Mouse (Mus musculus): ENCODE measurements around the gene Lrig1.

Lrig1 gene

DNA sequence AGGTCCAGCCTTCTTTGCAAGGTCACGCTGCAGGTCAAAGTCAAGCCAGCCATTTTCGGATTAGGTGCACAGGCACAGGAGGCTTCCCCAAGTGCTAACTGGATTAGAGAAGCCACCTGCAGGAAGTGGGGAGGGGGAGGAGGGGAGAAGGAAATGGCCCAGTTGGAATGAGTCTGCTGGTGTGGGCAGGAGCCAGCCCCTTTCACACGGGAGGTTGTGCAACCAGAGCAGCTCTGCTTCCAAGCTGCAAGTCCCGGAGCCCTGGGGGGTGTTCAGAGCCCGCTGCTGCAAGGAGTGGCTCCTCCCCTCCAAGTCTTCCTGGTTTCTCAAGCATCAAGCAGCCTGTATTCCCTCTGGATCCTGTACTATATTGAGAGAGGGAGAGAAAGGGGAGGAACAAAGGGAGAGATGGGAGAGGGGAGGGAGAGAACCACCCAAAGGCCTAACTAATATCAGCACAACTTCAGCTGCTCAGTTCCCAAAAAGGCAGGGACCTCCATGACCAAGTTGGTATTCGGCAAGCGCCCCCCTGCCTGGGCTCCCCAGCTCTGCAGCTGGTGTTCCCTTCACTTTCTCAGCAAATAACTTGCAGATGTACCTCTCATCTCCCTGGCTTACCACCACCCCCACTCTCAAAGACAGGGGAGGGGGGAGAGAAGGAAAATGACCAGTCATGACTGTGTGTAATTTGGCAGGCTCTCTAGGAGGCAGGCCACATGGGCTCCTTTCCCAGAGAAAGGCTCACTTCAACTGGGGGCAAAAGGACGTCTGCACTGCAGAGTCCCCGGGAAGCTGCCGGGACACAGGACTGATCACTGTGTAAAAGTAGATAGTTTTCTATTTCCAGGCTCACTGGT is 52.2 kb downstream of the Lrig1 start:
- peak; percentile 78 for DNase-seq (ENCODE audit: low read depth, low spot score)

DNA sequence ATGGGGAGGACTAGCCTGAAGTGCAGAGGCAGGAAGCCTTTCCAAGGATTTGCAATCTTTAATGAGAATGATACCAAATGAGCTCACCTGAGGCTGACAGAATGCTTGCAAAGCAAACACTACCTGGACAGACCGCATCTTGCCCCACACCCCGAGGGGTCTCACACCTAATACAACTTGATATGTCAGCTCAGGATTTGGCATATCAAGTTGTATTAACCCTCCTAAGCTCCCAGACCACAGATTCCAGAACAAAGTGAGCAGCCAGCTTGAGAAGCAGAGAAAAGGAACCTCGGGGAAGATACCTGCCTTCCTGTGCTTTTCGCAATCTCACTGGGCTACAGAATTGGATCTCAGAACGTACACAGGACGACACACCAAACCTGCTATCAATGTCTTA is 53.1 kb downstream of the Lrig1 start:
- no peak for DNase-seq (ENCODE audit: low read depth, low spot score)

DNA sequence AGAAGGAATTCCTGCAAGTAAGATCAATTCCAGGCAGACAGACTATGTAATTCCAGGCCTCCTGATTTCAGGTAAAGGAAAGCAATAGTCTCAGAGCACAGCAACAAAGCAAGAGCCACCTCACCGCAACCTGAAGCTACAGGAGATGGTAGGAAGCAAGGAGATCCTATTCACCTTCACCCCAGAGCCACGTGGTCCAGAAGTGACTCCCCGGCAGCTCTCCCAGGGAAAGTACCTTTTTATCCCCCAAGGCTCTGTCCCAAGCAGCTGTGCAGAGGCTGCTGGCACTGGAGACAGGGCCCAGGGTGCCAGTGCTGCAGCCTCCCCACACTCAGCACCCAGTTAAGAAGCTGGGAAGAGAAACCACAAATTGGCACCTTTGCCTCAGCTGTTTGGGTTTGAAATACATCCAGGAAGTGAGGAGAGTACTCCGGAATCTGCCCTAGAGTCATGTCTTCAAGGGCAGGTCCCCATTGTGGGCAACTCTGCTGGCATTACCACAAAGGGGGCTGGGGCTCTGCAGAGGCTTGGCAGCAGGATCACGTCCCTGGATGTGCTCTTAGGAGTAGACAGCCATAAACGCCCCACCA is 53.6 kb downstream of the Lrig1 start:
- no peak for DNase-seq (ENCODE audit: low read depth, low spot score)

DNA sequence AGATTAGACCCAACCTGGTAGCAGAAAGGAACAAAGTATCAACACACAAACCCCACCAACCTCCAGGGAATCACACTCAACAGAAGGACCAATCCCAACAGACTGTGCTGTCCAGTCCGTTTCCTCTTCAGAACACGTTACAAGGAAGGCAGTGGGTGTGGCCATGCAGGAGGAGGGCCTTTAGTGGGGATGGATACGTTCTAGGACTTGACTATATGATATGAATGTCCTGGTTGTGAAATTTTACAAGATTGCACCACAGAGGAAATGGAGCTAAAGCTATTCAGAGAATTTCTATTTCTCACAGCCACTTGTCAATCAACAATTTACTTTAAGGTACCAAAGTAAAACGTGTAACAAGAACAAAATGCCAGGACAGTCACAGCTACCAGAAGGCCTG is 54.2 kb downstream of the Lrig1 start:
- DNase-seq (ENCODE audit: low read depth, low spot score) = no peak

DNA sequence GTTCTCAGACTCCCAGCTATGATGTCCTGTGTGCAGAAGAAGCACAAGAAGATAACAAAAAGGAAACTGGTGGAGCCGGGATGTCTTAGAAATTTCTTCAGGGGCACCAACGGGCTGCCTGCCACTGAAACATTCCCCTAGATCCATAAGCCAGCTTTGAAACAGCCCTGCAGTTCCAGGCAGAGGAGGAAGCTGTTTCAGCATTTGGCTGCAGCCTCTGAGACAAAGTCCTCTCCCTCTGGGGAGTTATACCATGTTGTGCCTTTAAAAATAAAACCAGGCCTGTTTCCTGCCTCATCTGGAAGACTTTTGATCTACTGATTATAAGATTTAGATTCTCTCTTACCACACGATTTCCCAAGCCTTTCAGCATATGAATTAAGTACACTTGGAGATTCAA is 55.3 kb downstream of the Lrig1 start:
- no peak for DNase-seq (ENCODE audit: low read depth, low spot score)

DNA sequence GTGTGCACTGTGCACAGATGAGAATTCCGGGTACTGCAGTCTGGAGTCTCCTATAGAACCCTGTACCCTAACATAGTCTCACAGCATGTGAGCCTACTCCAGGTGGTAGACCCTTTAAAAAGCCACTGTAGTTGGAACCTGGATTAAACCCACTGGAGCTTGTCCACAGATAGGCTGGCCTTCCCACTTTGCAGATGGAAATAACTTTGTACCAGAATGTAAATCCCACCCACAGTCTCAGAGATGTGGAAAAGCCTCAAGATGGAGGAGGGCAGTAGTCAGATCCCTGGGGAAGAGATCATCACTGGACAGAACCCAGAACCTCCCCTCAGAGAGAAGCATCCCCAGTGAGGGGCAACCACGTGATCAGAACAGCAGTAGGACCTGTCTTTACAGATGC is 56.0 kb downstream of the Lrig1 start:
- peak; percentile 57 for DNase-seq (ENCODE audit: low read depth, low spot score)

DNA sequence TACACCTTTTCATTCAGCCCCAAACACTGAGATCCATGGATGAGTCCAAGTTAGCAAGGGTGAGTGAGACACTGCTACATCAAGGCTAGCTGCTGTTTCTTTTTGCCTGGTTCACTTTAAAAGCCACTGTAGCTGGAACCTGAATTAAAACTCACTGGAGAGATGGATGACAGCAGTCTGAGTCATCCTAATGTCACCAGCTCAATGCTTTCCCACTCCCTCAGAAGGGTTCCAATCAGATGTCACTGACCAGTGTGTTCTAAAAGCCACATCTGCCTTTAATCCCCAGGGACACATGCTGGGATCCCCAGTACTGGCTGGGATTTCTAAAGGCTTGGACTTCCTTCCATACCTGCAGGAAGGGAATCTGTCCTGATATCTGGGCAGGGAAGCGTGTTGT is 57.9 kb downstream of the Lrig1 start:
- no peak for DNase-seq (ENCODE audit: low read depth, low spot score)

DNA sequence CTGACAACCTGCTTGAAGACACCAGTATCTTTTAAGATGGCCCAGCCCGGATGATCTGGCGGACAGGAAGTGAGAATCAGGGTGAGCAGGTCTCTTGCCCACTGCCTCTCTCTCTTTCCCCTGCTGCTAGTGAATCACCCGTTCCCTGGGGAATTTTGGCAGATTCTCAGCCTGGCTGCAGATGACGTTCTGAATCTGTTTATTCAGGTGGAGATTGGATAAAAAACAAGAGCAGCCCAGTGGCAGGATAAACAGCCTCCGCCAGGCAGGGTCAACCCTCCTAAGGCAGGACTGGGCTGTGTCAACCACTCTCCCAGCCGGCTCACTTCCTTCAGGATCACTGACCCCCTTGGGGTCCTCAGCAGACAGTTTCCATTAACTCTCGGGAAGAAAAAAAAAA is 59.7 kb downstream of the Lrig1 start:
- peak; percentile 87 for DNase-seq (ENCODE audit: low read depth, low spot score)

DNA sequence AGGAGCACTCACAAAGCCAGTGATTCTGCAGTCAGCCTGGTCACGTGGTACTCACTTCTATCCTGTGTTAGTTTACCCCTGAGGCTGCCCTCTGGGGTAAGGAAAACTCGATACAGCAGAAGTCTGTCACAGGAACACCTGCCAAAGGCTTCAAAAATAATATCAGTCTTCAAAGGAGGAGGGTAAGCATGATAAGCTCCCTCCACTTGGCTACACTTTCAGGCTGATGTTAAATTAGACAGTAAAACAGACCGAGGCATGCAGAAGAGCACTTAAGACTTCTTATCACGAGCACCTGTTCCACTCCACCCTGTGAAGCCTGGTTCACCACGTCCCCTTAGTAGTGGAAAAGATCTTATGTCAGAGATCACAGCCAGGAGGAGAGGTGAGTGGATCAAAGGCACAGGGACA is 62.9 kb downstream of the Lrig1 start:
- DNase-seq (ENCODE audit: low read depth, low spot score) = no peak

DNA sequence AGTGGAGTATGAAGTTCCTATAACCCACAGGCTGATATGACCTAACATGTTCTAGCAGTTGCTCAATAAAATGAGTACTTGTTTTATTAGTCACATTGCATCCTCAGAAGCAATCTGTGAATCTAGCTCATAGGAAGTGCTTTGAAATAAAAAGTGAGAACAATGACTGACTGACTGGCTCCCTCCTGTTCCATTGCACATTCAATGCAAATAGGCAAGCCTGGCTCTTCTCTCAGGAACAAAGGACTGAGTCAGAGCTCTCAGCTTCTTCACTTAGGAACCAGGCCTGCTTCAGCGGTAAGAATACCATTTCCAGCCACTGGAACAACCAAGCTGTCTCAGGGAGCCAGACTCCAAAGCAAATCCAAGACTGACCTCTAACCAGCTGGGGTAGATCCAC is 64.6 kb downstream of the Lrig1 start:
- peak; percentile 67 for DNase-seq (ENCODE audit: low read depth, low spot score)

DNA sequence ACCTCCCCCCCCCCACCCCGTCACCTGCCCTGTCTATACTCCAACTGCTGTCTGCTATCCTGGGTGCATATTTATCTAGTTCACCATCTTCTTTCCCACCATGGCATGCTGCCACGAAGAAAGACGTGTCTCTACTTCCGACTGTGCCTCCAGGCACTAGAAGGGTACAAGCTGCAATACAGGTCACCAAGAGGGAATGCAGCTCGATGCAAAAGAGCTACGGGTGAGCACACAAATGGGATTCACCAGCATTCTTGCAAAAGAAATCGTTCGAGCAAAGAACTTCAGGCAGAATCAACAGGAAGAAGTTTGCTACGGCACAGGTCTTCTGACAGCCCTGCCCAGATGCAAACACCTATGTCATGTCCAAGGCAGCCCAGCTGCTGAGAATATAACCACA is 65.2 kb downstream of the Lrig1 start:
- DNase-seq (ENCODE audit: low read depth, low spot score) = no peak

DNA sequence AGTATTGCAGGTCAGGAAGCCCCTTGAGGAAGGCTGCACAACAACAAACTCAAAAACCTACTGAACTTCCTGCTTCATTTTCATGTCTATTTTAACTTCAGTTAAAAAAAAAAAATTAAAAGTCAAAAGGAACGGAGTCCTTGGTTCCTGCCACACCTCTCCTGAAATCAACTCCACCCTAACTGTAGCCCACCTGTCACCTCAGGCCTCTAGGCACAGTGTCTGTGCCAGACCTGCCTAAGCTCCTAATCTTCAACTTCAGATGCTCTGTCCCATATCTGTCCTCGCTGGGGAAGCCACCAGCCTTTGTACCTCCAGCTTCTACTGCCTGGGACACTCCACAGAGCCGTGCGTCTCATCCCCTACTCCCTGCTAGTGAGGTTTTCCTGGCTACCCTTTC is 65.7 kb downstream of the Lrig1 start:
- DNase-seq (ENCODE audit: low read depth, low spot score) = no peak

DNA sequence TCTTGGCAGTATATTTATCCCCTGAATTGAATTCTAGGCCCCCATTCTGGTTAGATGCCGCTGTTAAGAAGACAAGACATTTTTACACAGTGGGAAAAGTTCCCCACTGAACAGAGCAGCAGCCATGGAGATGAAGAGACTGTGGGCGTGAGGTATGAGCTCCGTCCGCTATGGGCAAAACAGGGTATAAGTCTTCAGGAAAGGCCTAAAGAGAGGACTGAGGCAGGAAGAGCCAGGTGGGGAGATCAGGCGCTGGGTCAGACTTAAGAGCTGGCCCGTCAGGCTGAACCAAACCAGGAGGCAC is 68.2 kb downstream of the Lrig1 start:
- DNase-seq (ENCODE audit: low read depth, low spot score) = no peak

DNA sequence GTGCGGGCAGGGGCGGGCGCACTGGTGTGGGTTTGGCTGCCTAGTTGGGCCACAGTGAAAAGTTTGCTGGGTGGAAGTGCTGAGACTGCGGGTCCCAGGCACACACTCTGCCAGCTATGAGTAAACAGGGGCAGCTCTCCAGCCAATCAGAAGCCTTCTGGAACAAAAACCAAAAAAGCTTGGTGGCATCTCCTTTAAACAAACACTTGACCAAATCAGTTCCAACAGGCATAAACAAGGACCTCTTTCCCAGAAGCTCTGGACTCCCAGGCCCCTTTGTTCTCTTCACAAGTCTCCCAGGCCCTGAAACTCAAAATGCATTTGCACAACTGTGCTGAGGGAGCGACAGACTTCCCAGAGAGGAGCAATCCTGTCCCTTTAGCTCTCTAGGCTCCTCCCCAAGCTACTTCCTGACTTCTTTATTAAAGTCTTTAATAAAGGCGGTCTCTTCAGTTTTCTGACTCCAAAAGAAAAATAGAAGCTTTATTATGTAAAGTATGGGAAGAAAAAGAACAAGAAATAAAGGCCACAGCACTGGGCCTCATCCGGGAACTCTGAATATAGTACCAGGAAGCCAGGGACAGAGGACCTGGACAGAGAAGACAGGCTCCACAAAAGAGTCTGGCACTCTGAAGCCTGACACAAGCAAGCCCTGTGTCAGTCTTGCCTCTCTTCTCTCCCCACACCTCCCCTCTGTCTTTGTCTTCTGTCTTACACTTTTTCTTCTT is 68.7 kb downstream of the Lrig1 start:
- no peak for DNase-seq (ENCODE audit: low read depth, low spot score)

DNA sequence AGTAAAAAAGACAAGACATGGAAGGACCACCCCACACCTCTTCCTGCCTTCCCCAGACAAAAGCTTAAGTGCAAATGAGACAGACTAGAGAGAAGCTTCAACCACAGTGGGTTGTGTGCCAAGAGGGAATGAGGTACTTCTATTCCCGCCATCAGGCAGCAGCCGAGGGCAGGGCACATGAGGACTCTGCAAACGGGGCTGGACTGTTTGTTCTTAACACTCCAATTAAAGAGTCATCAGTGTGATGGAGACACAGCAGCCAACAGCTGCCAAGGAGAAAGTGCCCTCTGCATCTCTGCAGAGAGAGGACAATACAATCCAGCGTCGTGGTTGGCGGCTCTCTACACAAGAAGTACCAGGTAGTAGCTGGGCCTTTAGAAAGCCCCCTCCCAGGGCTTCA is 71.2 kb downstream of the Lrig1 start:
- DNase-seq (ENCODE audit: low read depth, low spot score) = no peak

DNA sequence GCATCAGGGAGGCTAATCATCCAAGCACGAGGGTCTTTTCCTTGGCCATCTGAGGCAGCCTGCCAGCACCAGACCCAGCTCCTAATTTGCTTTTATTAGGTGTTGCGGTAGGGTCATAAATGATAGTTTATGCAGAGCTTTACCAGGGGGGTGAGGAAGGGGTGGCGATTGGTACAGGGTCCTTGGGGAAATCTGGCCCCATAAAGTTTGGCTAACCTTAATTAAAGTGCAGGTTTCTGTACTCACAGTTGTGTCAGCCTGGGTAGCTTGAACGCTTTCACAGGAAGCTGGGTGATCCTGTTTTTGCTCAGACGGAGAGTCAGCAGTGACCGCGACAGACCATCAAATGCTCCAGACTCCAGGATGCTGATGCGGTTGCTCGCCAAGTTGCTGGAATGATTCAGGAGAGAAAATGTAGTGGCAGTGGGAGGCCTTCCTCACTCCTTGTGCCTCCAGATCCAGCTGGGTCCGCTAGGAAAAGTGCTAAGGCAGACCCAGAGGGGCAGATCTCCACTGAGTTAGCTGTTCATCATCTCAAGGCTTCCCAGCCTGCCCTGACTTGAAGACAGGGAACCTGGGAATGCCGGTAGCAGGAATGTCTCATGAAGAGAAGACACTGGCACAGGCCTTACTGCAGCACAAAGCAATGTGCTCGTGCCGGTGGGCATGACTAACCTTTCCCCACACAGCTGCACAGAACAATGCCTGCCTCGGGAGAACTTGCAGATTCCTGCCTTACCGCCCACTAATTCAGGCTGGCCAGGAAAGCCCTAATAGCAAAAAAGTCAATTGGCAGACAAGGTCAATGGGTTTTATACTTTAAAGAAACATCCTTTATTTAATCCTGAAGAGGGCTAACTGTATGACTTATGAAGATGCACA is 72.0 kb downstream of the Lrig1 start:
- DNase-seq (ENCODE audit: low read depth, low spot score) = no peak

DNA sequence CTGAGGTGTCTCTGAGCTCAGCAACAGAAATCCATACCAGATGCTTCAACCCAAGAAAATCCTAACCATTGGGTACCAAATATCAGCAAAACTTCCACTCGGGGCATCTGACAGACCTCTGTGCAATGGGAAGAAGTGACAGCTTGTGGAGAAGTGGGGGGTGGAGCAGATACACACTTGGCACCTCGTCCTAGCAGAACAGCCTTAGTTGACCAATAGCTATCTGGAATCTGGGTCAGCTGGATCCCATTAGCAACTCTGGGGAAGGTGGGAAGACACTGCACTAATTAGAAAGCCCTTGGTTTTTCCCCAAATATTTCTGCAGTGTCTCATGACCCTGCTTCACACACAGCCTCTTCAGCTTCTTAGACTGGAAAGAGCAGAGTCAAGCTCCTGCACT is 73.2 kb downstream of the Lrig1 start:
- peak; percentile 85 for DNase-seq (ENCODE audit: low read depth, low spot score)

DNA sequence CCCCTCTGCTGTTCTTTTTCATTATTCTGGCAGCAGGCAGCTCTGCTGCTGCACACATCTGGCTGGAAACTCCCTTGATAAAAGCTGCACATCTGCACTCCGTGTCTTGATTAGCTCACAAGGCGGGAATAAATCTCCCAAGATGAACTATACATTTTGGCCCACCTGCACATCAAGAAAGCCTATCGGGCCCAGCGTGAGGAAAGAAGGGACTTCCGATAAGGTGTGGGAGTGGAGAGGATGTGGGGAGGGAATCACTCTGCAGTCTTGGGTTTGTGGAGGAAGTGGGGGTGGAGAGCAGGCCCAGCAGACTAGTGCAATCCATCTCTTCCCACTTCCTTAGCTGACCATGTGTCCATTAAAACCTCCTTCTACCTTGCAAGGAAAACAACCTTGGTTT is 74.1 kb downstream of the Lrig1 start:
- no peak for DNase-seq (ENCODE audit: low read depth, low spot score)

DNA sequence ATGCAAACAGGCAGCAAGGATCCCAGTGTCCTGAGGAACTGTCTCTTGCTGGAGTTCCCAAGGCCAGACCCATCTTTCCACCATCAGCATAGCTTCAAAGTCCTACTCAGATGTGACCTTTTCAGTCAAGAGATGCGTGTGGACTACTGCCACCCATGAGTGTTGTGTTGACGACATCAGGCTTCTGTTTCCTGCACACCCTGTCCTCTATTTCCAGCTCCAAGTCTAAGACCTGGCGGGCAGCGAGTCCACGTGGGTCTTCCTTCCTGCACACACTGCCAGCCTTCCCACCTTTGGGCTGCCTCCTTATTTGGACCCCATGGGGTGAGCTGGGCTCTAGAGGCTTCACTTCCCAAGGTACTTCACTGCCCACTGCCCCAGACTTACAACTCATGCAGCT is 75.4 kb downstream of the Lrig1 start:
- DNase-seq (ENCODE audit: low read depth, low spot score) = no peak

DNA sequence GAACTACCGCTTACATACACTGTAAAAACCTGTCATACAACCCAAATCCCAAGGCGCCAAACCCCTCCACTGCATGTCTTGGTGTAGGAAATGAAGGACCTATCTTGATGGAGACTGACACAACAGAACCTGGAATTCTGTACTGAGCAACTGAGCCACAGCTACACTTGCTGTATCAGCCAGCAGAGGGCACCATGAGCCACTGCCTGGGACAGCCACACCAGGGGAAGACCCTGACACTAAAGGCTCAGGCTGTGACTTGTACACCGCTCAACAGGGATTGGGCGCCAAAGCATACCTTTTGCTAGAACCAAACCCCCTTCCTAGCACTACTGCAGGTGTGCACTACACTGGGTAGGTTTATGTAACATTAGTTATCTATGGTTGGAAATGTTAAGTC is 77.0 kb downstream of the Lrig1 start:
- DNase-seq (ENCODE audit: low read depth, low spot score) = peak; percentile 76

DNA sequence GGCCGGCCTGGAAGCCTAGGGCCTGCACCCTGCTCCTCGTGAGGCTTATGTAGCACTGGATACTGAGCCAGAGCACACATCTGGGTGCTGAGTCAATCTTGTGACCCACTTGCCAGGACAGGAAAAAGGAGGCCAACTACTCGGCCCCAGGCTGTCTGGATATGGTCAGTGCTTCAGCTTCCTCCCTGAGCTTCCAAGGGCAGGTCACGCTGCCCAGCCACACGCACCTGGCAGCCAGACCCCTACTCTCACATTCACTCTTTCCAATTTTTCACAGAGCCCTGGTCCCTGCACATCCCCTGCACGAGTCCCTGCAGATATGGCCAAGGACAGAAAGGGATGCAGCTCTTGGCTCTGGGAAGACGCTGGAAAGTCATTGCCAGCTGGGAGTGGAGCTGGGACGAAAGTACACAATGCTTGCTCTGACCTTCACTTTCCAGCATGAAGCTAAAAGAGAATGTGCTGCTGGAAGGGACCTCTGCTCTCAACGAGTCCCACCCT is 79.1 kb downstream of the Lrig1 start:
- no peak for DNase-seq (ENCODE audit: low read depth, low spot score)

DNA sequence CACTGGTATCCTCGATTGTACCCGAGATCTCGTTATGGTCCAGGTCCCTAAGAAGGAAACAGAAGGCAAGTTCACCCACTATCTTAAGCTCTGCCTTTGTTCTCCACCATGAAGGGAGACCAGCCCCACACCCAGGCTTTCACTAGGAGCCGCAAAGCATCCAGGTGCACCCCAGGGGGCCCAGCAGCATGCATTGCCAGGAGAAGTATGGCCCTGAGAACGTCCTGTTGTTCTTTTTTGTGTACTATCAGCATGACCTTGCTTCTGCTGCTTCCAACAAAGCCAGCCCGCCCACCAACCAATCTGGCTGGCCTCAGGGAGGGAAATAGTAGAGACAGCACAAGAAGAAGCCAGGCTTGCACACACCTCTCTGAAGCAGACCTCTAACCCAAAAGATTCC is 79.7 kb downstream of the Lrig1 start:
- no peak for DNase-seq (ENCODE audit: low read depth, low spot score)

All from brain, adult 2 months (tissue).